Mouse (Mus musculus): ENCODE measurements around the gene Trappc6a. TPM values are rescaled to one million over a fixed set of nuclear protein-coding genes. Genes with fewer than 3 reads are reported as not detected.
A peak's percentile ranks its signal among the peaks of the same experiment; 100 is the strongest.
"Not testable (repeated sequence)": the region's sequence is repeated elsewhere in the genome, so short reads cannot be mapped to it uniquely, and the experiment has no call there.

Gene Trappc6a
- polyA plus RNA-seq, 1 experiment from 2014 or later: 64.1 TPM

DNA sequence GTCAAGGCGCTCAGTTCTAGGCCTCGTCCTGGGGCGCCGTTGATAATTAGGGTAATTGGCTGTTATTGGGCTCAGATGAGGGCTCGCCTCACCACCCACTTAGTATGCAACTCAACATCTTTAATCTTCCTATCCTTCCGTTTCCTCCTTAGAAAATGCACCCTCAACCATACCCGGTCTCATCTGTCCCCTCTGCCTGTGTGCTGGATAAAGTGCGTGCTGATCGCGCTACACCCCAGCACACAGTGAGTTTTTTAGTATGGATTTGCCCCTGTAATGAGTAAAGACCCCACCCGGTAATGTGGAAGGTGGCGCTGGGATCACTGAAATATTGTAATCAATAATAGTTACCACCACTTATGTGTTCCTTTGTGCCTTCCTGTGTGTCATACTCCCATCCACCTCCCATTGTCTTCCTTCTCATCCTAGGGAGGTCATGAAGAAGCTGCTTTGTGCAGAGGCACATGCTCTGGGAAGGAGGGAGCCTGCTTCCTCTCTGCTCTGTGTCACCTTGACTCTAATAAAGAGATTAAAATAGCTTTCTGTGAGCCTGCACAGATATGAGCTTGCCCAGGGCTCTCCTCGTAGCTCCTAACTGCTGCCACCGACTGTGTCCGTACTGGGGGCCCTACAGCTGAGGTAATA is 851 bp downstream of the Trappc6a start:
- ATAC-seq (ENCODE audit: insufficient number of reproducible peaks, insufficient read depth, low FRiP score, low TSS enrichment, low read depth): no peak
- no peaks in the 10 kb centered on the region; the same call in 1 of the 2 replicates for H3K36me3 ChIP-seq
- H3K4me1 ChIP-seq: peaks cover 22% of the 10 kb centered on the region
- H3K9ac ChIP-seq: peak overlapping the region; percentile 89
- H3K9me3 ChIP-seq: no peaks in the 10 kb centered on the region
- peak overlapping the region; percentile 60; the same call in 1 of the 2 replicates for H3K27ac ChIP-seq
- peak overlapping the region; percentile 79 for H3K4me3 ChIP-seq
- H3K27me3 ChIP-seq: no peaks in the 10 kb centered on the region
- WGBS: 9% methylated on average over 15 of the region's 15 CpGs
- peak overlapping the region; percentile 96 for H3K4me2 ChIP-seq

DNA sequence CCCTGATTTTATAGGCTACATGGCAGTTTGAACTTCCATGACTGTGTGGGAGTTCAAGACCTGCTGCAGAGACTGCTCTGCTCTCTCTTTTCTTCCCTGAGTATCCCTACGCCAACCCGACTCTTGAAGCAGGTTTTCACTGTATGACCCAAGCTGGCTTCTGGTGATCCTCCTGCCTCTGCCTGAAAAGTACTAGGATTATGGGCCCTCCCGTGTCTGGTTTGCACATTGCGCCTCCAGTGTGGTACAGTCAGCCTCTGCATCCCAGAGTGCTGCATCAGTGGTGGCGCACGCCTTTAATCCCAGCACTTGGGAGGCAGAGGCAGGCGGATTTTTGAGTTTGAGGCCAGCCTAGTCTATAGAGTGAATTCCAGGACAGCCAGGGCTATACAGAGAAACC is 1.6 kb downstream of the Trappc6a start:
- no peak overlapping the region for H3K27ac ChIP-seq
- peak overlapping the region; percentile 96 for H3K4me2 ChIP-seq
- no peak overlapping the region for H3K9ac ChIP-seq
- H3K9me3 ChIP-seq: no peaks in the 10 kb centered on the region
- peak overlapping the region; percentile 79 for H3K4me3 ChIP-seq
- H3K27me3 ChIP-seq: no peaks in the 10 kb centered on the region
- WGBS: 95% methylated on average over 7 of the region's 7 CpGs
- H3K36me3 ChIP-seq: no peaks in the 10 kb centered on the region; the same call in 1 of the 2 replicates
- no peak for ATAC-seq (ENCODE audit: insufficient number of reproducible peaks, insufficient read depth, low FRiP score, low TSS enrichment, low read depth)
- H3K4me1 ChIP-seq: peaks cover 22% of the 10 kb centered on the region

DNA sequence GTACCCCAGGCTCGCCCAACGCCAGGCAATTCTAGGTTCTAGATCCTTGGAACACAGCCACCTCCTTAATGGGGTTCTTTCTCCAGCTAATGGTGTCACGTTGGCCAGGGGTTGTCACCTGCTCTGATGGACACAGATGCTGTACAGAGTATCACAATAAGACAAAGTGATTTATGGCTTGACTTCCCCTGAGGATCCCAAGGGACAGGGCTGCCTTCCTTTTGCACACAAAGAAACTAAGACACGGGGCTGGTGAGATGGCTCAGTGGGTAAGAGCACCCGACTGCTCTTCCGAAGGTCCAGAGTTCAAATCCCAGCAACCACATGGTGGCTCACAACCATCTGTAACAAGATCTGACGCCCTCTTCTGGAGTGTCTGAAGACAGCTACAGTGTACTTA is 3.7 kb downstream of the Trappc6a start:
- not testable (repeated sequence) for ATAC-seq (ENCODE audit: insufficient number of reproducible peaks, insufficient read depth, low FRiP score, low TSS enrichment, low read depth); H3K27ac ChIP-seq; H3K9me3 ChIP-seq; H3K4me3 ChIP-seq; H3K4me2 ChIP-seq; H3K36me3 ChIP-seq; H3K9ac ChIP-seq; H3K27me3 ChIP-seq
- 85% methylated on average over 7 of the region's 7 CpGs for WGBS
- H3K4me1 ChIP-seq: peaks cover 15% of the 10 kb centered on the region

DNA sequence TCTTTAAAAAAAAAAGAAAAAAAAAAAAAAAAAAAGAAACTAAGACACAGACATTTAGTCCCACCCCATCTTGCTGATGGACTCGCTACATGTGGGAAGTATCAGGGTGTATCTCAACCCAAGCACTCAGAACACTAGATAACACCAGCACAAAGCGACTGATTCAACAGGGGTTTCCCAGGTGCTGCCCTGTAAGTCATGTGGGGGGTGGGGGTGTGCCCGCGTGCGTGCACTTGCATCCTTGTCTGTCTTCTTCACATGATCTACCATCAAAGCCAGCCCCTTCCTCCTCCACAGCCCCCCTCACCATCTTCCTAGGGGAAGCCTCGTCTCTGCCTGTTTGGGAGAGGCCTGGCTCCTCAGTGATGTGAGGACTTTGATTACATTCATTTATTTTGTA is 4.2 kb downstream of the Trappc6a start:
- Histone ChIP-seq H3K27me3 (peaks cover 14% of the 10 kb centered on the region), H3K36me3 (no peaks in the 10 kb centered on the region; the same call in 1 of the 2 replicates), H3K27ac (no peak overlapping the region), H3K9me3 (no peaks in the 10 kb centered on the region), H3K4me1 (peaks cover 14% of the 10 kb centered on the region), H3K4me3 (no peak overlapping the region), H3K4me2 (no peak overlapping the region), H3K9ac (no peak overlapping the region)
- ATAC-seq (ENCODE audit: insufficient number of reproducible peaks, insufficient read depth, low FRiP score, low TSS enrichment, low read depth): no peak
- 80% methylated on average over 6 of the region's 6 CpGs for WGBS

DNA sequence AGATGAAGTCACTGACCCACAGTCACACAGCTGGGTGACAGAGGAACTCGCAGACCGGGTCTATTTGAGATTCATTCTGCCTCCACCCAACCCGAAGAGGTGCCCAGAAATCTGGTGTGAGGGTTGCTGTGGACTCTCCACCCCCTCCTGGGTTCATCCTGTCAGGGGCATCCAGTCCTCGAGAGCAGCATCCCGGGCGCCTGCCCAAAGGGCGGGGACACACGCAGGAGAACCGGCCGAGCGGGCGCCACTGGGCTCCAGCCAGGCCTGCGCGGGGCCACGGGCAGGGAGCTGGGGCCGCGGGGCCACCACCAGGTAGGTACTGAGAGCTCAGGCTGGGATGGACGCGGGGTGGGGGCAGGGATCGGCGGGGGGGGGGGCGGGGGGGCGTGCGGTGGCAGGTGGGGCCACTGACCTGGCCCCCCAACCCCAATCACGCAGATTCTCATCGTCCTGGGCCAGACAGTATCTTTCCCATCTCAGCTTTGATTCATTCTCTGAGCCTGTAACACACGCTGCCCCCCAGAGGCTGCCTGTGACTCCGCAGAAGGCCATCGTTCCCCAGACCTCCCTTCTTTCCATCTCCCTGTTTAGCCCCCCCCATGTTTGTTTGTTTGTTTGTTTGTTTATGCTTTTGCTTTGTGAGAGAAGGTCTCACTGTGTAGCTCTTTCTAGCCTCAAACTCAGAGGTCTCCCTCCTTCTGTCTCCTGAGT is 9.6 kb downstream of the Trappc6a start, which contains the start of gene Nkpd1:
Nkpd1 (plus strand) TSS at position 187 of the 714 bp plus-strand sequence.
- H3K36me3 ChIP-seq: no peaks in the 10 kb centered on the region
- H3K9ac ChIP-seq: peak within 1 kb of the TSS; percentile 65
- peak within 1 kb of the TSS; percentile 51 for H3K4me2 ChIP-seq
- ATAC-seq (ENCODE audit: insufficient number of reproducible peaks, insufficient read depth, low FRiP score, low TSS enrichment, low read depth): no peak
- H3K4me3 ChIP-seq: peak within 1 kb of the TSS; percentile 22
- peaks cover 17% of the 10 kb centered on the region for H3K4me1 ChIP-seq
- H3K9me3 ChIP-seq: no peaks in the 10 kb centered on the region
- H3K27me3 ChIP-seq: peaks cover 68% of the 10 kb centered on the region
- H3K27ac ChIP-seq: no peak within 1 kb of the TSS
- 6% methylated on average over 20 of the region's 29 CpGs for WGBS

DNA sequence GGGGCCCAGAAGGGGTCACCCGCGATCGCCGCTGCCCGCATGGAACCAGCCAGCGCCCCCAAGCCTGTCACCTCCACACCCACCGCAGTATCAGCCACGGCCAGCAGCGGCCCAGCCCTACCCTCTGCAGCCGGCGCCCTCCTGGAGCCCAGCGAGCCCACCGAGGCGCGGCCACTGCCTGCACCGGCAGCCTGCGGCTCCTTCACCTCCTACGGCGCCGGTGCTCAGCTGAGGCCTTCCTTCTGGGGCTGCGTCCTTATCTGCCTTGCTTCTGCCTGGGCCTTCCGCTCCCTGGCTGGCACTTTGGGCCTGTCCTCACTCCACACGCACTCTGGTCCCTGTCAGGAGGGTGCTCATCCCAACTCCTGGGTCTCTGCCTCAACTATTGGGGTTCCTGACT is 11.8 kb downstream of the Trappc6a start:
- H3K27ac ChIP-seq: no peak overlapping the region
- H3K4me1 ChIP-seq: peaks cover 36% of the 10 kb centered on the region
- WGBS: 5% methylated on average over 22 of the region's 23 CpGs
- peaks cover 90% of the 10 kb centered on the region for H3K27me3 ChIP-seq
- ATAC-seq (ENCODE audit: insufficient number of reproducible peaks, insufficient read depth, low FRiP score, low TSS enrichment, low read depth): no peak
- peak overlapping the region; percentile 29 for H3K4me3 ChIP-seq
- H3K9ac ChIP-seq: peak overlapping the region; percentile 68
- peak overlapping the region; percentile 53 for H3K4me2 ChIP-seq
- H3K36me3 ChIP-seq: no peaks in the 10 kb centered on the region
- H3K9me3 ChIP-seq: no peaks in the 10 kb centered on the region

DNA sequence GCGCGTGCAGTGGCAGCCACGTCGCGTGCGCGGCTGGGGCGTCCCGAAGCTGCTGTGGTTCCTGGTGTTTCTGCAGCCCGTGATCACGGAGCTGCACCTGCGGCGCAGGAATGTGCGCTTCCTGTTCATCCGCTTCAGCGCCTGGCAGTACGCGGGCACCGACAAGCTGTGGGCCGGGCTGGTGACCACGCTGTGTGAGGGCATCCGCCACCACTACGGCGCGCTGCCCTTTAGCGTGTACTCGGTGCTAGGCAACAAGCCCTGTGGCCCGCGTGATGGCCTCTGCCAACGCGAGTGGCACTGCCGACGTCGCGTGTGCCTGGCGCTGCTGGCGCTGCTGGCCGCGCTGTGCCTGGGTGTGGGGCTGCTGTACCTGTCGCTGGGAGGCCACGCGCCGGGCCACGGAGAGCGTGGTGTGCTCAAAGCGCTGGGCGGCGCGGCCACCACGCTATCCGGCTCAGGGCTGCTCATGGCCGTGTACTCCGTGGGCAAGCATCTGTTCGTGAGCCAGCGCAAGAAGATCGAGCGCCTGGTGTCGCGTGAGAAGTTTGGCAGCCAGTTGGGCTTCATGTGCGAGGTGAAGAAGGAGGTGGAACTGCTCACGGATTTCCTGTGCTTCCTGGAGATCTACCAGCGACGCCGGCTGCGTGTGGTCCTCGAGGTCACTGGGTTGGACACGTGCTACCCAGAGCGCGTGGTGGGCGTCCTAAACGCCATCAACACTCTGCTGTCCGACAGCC is 15.0 kb downstream of the Trappc6a start:
- Histone ChIP-seq H3K27me3 (peaks cover 76% of the 10 kb centered on the region), H3K4me3 (peak overlapping the region; percentile 44), H3K4me1 (peaks cover 30% of the 10 kb centered on the region), H3K4me2 (peak overlapping the region; percentile 91), H3K9ac (peak overlapping the region; percentile 65), H3K27ac (no peak overlapping the region), H3K9me3 (no peaks in the 10 kb centered on the region), H3K36me3 (no peaks in the 10 kb centered on the region)
- 13% methylated on average over 72 of the region's 72 CpGs for WGBS
- no peak for ATAC-seq (ENCODE audit: insufficient number of reproducible peaks, insufficient read depth, low FRiP score, low TSS enrichment, low read depth)

DNA sequence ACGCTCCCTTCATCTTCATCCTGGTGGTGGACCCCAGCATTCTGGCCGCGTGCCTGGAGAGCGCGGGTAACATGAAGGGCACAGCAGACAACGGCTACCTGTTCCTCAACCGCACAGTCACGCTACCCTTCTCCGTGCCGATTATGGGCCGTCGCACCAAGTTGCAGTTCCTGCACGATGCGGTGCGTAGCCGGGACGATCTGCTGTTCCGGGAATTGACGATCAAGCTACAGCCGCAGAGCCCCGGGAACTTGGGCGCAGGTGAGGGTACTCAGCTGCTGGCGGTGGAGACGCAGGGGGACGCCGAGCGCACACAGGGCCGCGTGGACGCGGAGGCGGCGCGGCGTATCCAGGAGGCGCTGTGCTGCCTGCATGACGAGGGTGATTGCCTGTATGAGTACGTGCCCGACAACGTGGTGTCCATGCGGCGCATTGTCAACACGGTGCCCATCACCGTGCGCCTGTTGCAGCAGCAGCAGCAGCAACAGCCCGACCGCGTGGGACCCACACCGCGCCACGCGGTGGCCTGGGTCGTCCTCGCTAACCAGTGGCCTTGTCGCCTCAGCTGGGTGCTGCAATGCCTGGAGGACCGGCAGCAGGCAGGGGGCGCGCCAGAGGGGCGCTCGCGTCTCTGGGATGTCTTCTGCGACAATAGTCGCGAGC is 15.7 kb downstream of the Trappc6a start:
- Histone ChIP-seq H3K4me1 (peaks cover 30% of the 10 kb centered on the region), H3K27me3 (peaks cover 69% of the 10 kb centered on the region), H3K9me3 (no peaks in the 10 kb centered on the region), H3K36me3 (peaks cover 2% of the 10 kb centered on the region; the same call in 1 of the 2 replicates), H3K4me3 (peak overlapping the region; percentile 44), H3K4me2 (peak overlapping the region; percentile 91), H3K27ac (no peak overlapping the region), H3K9ac (peak overlapping the region; percentile 65)
- under 1% methylated on average over 64 of the region's 64 CpGs for WGBS
- ATAC-seq (ENCODE audit: insufficient number of reproducible peaks, insufficient read depth, low FRiP score, low TSS enrichment, low read depth): no peak

DNA sequence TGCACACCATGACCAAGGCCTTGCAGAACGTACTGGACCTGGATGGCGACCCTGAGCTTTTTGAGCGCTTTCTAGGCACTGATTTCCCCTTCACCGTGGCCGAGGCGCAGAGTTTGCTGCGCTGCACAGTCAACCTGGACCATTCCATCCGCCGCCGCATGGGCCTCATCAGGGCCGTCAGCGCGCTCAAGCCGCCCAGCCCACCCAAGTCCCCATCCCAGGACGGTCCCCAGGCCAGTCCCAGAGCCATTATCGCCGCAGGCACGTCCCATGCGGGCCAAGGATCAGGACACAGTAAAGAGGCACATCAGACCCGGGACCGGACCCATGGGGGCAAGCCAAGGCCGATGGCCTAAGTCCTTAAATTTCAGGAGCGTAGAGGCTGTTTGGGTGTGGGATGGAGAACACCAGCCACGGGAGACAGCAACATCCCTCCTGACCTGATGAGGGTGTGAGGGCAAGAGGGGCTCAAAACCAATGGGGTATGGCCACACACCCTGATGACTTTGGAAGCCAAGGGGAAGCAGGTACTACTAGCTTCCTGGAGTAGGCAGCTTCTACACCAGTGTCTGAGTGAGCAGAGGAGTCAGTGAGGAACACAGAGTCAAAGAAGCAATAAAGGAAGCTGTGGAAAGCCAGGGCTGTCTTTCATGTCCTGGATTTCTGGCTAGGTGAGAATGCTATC is 16.4 kb downstream of the Trappc6a start:
- ATAC-seq (ENCODE audit: insufficient number of reproducible peaks, insufficient read depth, low FRiP score, low TSS enrichment, low read depth): no peak
- WGBS: 14% methylated on average over 24 of the region's 24 CpGs
- peaks cover 9% of the 10 kb centered on the region for H3K36me3 ChIP-seq
- peaks cover 28% of the 10 kb centered on the region for H3K4me1 ChIP-seq
- no peak overlapping the region for H3K27ac ChIP-seq
- peak overlapping the region; percentile 91 for H3K4me2 ChIP-seq
- H3K27me3 ChIP-seq: peaks cover 62% of the 10 kb centered on the region
- H3K9ac ChIP-seq: peak overlapping the region; percentile 65
- H3K9me3 ChIP-seq: no peaks in the 10 kb centered on the region
- H3K4me3 ChIP-seq: peak overlapping the region; percentile 44

DNA sequence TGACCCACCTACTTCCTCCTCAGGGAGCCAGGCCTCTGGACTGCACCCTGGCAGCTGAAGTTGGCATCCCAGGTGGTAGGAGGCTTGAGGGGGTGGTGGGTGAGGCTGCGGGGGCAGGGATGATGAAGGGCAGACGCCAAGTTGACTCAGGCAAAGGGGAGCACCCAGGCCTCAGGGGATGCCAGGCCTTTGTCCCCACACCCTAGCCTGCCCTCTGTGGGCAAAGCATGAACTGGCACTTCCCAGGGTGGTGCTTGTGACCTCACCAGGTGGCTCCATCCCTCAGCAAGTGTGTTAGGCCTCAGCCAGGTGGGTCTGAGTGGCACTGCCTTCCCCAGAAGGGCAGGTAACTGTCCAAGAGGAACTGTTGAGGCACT is 16.9 kb downstream of the Trappc6a start:
- Histone ChIP-seq H3K9me3 (no peaks in the 10 kb centered on the region), H3K27ac (no peak overlapping the region), H3K4me2 (no peak overlapping the region; the same call in 1 of the 2 replicates), H3K27me3 (peaks cover 57% of the 10 kb centered on the region), H3K4me1 (peaks cover 23% of the 10 kb centered on the region), H3K9ac (no peak overlapping the region), H3K4me3 (peak overlapping the region; percentile 44; the same call in 1 of the 2 replicates), H3K36me3 (peaks cover 14% of the 10 kb centered on the region)
- WGBS: 31% methylated on average over 2 of the region's 2 CpGs
- no peak for ATAC-seq (ENCODE audit: insufficient number of reproducible peaks, insufficient read depth, low FRiP score, low TSS enrichment, low read depth)

DNA sequence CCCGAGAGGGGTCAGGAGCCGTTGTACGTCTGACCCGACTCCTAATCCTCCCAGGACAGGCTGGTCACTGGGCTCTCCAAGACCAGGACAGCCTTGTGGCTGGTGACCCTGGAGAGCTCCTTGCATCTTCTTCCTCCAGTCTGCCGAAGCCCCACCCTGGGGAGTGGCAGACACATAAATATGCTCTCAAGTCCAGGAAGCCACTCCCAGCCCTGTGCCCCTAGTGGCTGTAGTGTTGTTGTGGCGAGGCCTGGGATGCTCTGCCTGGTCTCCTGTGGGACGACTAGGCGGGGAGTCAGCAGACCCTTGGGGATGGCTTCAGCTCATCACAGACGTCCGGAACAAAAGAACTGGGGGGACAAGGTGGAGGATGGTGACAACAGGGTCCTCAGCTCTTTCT is 22.9 kb downstream of the Trappc6a start:
- no peak overlapping the region for H3K4me2 ChIP-seq
- ATAC-seq (ENCODE audit: insufficient number of reproducible peaks, insufficient read depth, low FRiP score, low TSS enrichment, low read depth): no peak
- H3K36me3 ChIP-seq: peaks cover 69% of the 10 kb centered on the region
- H3K27me3 ChIP-seq: no peaks in the 10 kb centered on the region
- H3K4me1 ChIP-seq: no peaks in the 10 kb centered on the region
- WGBS: 71% methylated on average over 10 of the region's 10 CpGs
- no peaks in the 10 kb centered on the region for H3K9me3 ChIP-seq
- H3K27ac ChIP-seq: 0 out of 2 replicates have a peak overlapping the region, but pooled peaks have one; percentile 4
- H3K9ac ChIP-seq: no peak overlapping the region
- H3K4me3 ChIP-seq: no peak overlapping the region
